Mouse (Mus musculus): ENCODE measurements around the gene Tmem218. TPM values are rescaled to one million over a fixed set of nuclear protein-coding genes. Genes with fewer than 3 reads are reported as not detected.

Tmem218 gene
- 4.8 and 8.4 TPM in 2 replicates for total RNA-seq (2014; rRNA removed)
- polyA plus RNA-seq (2015; fragmentation: Nextera tagmentation; extraction: Ambion mirVana) = 10.3 and 12.8 TPM in 2 replicates

DNA sequence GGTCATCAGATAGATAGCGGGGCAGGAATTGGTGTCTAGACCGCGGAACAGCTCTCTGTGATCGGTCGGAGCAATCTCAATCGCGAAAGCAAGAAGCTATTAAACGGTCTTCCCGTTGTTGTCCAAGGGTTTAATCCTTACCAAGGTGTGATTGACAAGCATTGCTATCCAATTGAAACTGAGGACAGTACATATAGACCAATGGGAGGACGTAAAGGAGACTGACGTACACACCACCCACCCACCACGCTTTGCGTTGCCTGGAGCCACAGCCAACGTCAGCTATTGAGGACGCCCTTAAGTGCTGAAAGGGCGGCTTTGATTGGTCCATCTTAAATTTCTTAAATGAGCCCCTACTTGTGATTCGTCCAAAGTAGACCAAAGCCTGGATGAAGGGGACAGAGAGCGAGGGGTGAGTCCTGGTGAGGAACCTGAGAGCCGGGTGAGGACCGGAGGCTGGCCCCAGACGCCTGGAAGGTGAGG, at the start of gene Tmem218:
Gene Tmem218, plus strand, starts transcription at position 295 of the 483 bp plus-strand sequence.
- no peaks in the 10 kb centered on the region for H3K27me3 ChIP-seq (ENCODE audit: insufficient read depth, low read length)
- TF ChIP-seq CTCF (IDR thresholded peaks at IDR 0.05; ENCODE audit: low read depth) = no peak
- H3K4me2 ChIP-seq (ENCODE audit: low read depth) = peak within 1 kb of the TSS; percentile 68
- DNase-seq (peak; percentile 99), ATAC-seq (peak; percentile 100)
- H3K27ac ChIP-seq (ENCODE audit: low read depth, low read length) = peak within 1 kb of the TSS; percentile 79
- no peaks in the 10 kb centered on the region for H3K9me3 ChIP-seq (ENCODE audit: low read length)
- WGBS = under 1% methylated on average over 21 of the region's 21 CpGs
- H3K4me1 ChIP-seq (ENCODE audit: insufficient read depth) = 0 out of 2 replicates have a peak, but pooled peaks cover 3% of the 10 kb centered on the region
- H3K9ac ChIP-seq = peak within 1 kb of the TSS; percentile 54
- no peaks in the 10 kb centered on the region for H3K36me3 ChIP-seq (ENCODE audit: insufficient read depth)
- peak within 1 kb of the TSS; percentile 68 for H3K4me3 ChIP-seq (ENCODE audit: low read depth, low read length)

DNA sequence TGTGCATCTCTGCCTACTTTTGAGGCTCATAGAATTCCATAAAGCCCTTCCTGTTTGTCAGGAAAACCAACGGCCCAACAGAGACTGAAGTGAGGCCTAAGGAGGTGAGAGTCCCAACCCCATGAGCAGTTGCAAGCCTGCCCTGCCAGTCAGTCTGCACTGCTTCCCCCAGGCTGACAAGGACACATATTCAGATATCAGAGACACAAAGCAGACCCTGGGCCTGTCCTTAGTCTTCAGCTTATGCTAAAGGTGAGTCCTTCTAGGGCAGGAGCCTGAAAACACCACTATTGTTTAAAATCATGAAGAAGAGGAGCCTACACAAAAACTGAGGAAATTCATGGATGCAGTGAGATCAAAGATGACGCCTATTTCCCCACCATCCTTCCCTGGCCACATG, 47.3 kb upstream of the Tmem218 start:
- H3K27me3 ChIP-seq (ENCODE audit: insufficient read depth, low read length) = no peaks in the 10 kb centered on the region
- TF ChIP-seq CTCF (IDR thresholded peaks at IDR 0.05; ENCODE audit: low read depth) = no peak
- no peaks in the 10 kb centered on the region for H3K4me1 ChIP-seq (ENCODE audit: insufficient read depth)
- 73% methylated on average over 2 of the region's 2 CpGs for WGBS
- no peak overlapping the region for H3K9ac ChIP-seq
- H3K9me3 ChIP-seq (ENCODE audit: low read length) = no peaks in the 10 kb centered on the region
- H3K27ac ChIP-seq (ENCODE audit: low read depth, low read length) = no peak overlapping the region
- no peaks in the 10 kb centered on the region for H3K36me3 ChIP-seq (ENCODE audit: insufficient read depth)
- H3K4me2 ChIP-seq (ENCODE audit: low read depth) = no peak overlapping the region
- no peak for ATAC-seq
- H3K4me3 ChIP-seq (ENCODE audit: low read depth, low read length) = no peak overlapping the region
- no peak for DNase-seq

DNA sequence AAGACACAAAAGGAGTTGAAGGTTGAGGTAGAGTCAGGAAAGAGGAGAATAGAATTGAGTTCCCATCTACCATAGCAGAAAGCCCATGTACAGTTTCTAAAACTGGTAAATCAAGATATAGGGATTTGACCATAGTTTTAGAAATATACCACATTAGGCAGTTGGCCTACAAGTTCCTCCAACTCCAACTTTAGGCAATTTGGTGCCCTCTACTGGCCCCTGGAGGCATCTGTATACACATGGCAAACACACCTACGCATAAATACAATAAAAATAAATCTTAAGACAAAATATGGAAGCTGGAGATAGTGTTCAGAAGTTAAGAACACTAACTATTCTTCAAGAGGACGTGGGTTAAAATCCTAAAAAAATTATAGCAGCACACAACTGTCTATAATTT, 41.1 kb upstream of the Tmem218 start:
- ATAC-seq (no peak), DNase-seq (no peak)
- Histone ChIP-seq H3K36me3 (ENCODE audit: insufficient read depth) (no peaks in the 10 kb centered on the region), H3K27ac (ENCODE audit: low read depth, low read length) (no peak overlapping the region), H3K4me2 (ENCODE audit: low read depth) (no peak overlapping the region), H3K4me1 (ENCODE audit: insufficient read depth) (no peaks in the 10 kb centered on the region), H3K9ac (no peak overlapping the region), H3K4me3 (ENCODE audit: low read depth, low read length) (no peak overlapping the region), H3K27me3 (ENCODE audit: insufficient read depth, low read length) (no peaks in the 10 kb centered on the region), H3K9me3 (ENCODE audit: low read length) (no peaks in the 10 kb centered on the region)
- TF ChIP-seq CTCF (IDR thresholded peaks at IDR 0.05; ENCODE audit: low read depth) = peak; percentile 35
- WGBS = 77% methylated on average over 2 of the region's 2 CpGs

DNA sequence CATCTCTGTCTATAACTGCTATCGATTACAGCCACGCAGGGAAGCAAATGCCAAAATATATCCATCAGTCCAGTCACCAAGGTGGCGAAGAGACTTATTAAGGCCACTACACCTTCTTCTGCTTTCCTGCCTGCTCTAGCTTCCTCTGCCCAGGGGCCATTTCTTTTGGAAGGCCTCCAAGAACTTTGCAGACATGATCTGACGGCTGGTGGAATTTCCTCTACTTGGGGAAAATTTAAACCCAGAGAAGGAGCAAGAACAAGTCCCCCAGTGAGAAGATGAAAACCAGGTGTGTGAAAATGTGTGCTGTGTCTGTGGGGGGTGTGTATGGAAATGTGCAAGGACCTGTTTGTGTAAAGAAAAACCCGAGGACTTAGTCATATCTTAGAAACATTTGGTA, 34.6 kb upstream of the Tmem218 start:
- ATAC-seq (no peak), DNase-seq (no peak)
- H3K9ac ChIP-seq = no peak overlapping the region
- no peaks in the 10 kb centered on the region for H3K27me3 ChIP-seq (ENCODE audit: insufficient read depth, low read length)
- H3K4me2 ChIP-seq (ENCODE audit: low read depth) = no peak overlapping the region
- no peak for TF ChIP-seq CTCF (IDR thresholded peaks at IDR 0.05; ENCODE audit: low read depth)
- no peak overlapping the region for H3K27ac ChIP-seq (ENCODE audit: low read depth, low read length)
- peaks cover 15% of the 10 kb centered on the region for H3K4me1 ChIP-seq (ENCODE audit: insufficient read depth)
- 56% methylated on average over 5 of the region's 5 CpGs for WGBS
- H3K4me3 ChIP-seq (ENCODE audit: low read depth, low read length) = no peak overlapping the region
- H3K9me3 ChIP-seq (ENCODE audit: low read length) = no peaks in the 10 kb centered on the region
- H3K36me3 ChIP-seq (ENCODE audit: insufficient read depth) = no peaks in the 10 kb centered on the region

DNA sequence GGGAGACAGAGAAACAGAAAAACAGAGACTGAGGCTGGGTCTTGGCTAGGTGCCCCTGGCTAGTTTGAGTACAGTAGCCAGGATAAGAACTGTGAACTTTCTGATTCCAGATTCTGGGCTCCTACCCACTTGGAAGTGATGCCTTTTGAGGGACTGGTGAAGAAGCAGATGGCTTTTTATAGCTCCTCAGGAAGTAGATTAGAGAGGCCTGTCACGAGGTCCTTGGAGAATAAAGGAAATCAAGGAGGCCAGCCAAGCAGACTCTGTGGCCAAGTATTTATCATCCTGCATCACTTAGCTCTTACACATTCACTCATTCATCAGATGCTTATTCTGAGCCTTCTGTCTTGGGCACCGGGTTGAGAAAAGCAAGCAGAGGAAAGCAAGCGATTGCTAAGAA, 32.0 kb upstream of the Tmem218 start:
- 0 out of 2 replicates have a peak overlapping the region, but pooled peaks have one; percentile 73 for H3K27ac ChIP-seq (ENCODE audit: low read depth, low read length)
- 20% methylated on average over 3 of the region's 3 CpGs for WGBS
- H3K4me2 ChIP-seq (ENCODE audit: low read depth) = no peak overlapping the region
- H3K4me1 ChIP-seq (ENCODE audit: insufficient read depth) = peaks cover 23% of the 10 kb centered on the region
- H3K9ac ChIP-seq = no peak overlapping the region
- ATAC-seq (peak; percentile 54), DNase-seq (peak; percentile 69)
- no peak for TF ChIP-seq CTCF (IDR thresholded peaks at IDR 0.05; ENCODE audit: low read depth)
- H3K36me3 ChIP-seq (ENCODE audit: insufficient read depth) = no peaks in the 10 kb centered on the region
- no peaks in the 10 kb centered on the region for H3K27me3 ChIP-seq (ENCODE audit: insufficient read depth, low read length)
- H3K9me3 ChIP-seq (ENCODE audit: low read length) = no peaks in the 10 kb centered on the region
- H3K4me3 ChIP-seq (ENCODE audit: low read depth, low read length) = no peak overlapping the region

DNA sequence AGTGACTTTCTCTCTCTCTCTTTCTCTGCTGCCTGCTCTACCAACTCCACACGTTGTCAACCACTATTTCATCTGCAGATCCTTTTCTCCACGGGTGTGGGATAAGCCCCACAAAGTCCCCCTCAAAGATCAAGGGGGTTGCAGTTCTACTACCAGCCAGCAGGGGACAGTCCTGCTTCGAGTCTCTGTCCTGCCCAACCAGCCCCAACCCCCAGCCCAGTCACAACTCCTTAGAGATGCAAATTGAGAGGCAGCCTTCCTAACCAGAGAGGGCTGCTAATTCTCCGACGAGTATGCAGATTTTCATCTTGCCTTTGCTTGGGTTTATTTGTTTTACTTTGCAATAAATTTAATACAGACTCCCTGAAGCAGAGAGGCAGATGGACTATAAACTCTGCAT, 30.9 kb upstream of the Tmem218 start:
- H3K9ac ChIP-seq = no peak overlapping the region
- peak; percentile 94 for TF ChIP-seq CTCF (IDR thresholded peaks at IDR 0.05; ENCODE audit: low read depth)
- no peaks in the 10 kb centered on the region for H3K36me3 ChIP-seq (ENCODE audit: insufficient read depth)
- peak overlapping the region; percentile 73 for H3K27ac ChIP-seq (ENCODE audit: low read depth, low read length)
- H3K4me3 ChIP-seq (ENCODE audit: low read depth, low read length) = no peak overlapping the region
- 1% methylated on average over 5 of the region's 5 CpGs for WGBS
- peak; percentile 81 for DNase-seq
- ATAC-seq = peak; percentile 87
- H3K4me2 ChIP-seq (ENCODE audit: low read depth) = peak overlapping the region; percentile 17; the same call in 1 of the 2 replicates
- no peaks in the 10 kb centered on the region for H3K27me3 ChIP-seq (ENCODE audit: insufficient read depth, low read length)
- no peaks in the 10 kb centered on the region for H3K9me3 ChIP-seq (ENCODE audit: low read length)
- peaks cover 23% of the 10 kb centered on the region for H3K4me1 ChIP-seq (ENCODE audit: insufficient read depth)

DNA sequence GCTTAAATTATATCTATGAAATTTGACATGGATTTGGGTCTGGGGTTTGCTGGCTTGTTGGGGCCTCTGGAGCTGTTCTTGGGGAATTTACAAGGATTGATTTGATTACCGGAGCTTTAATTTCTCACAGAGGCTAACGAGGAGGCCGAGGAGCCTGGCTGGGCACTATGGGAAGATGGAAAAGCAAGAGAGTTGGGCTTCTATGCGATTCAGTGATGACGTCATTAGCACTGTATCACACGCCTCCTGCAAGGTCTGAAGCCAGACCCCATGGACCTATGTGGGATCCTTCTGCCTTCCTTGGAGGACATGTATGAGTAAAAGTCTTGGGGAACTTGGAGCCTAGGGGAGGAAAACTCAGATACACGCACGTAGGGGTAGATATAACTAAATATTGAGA, 30.5 kb upstream of the Tmem218 start:
- H3K36me3 ChIP-seq (ENCODE audit: insufficient read depth) = no peaks in the 10 kb centered on the region
- no peaks in the 10 kb centered on the region for H3K9me3 ChIP-seq (ENCODE audit: low read length)
- H3K27ac ChIP-seq (ENCODE audit: low read depth, low read length) = peak overlapping the region; percentile 73
- peak; percentile 39 for DNase-seq
- 0 out of 2 replicates have a peak overlapping the region, but pooled peaks have one; percentile 22 for H3K9ac ChIP-seq
- H3K4me3 ChIP-seq (ENCODE audit: low read depth, low read length) = no peak overlapping the region
- H3K27me3 ChIP-seq (ENCODE audit: insufficient read depth, low read length) = no peaks in the 10 kb centered on the region
- peaks cover 23% of the 10 kb centered on the region for H3K4me1 ChIP-seq (ENCODE audit: insufficient read depth)
- 27% methylated on average over 8 of the region's 8 CpGs for WGBS
- H3K4me2 ChIP-seq (ENCODE audit: low read depth) = 0 out of 2 replicates have a peak overlapping the region, but pooled peaks have one; percentile 17
- ATAC-seq = peak; percentile 32
- no peak for TF ChIP-seq CTCF (IDR thresholded peaks at IDR 0.05; ENCODE audit: low read depth)

Data from forebrain, postnatal 0 days (tissue).